Mouse (Mus musculus): ENCODE data around the gene Mrps27. TPM values are rescaled to one million over a fixed set of nuclear protein-coding genes. Genes with fewer than 3 reads are reported as not detected.

Mrps27 gene
- polyA plus RNA-seq, 1 experiment from 2014 or later, result 56.2 TPM

Other genes with a start within 250 kb of the Mrps27 start
- gene Zfp366, start 160.0 kb upstream of the Mrps27 start, polyA plus RNA-seq (2014; fragmentation: Nextera tagmentation; extraction: Ambion mirVana), result 0.93 and 1.2 TPM in 2 replicates
- 44.7 and 51.1 TPM in 2 replicates for gene Ptcd2, start 81 bp upstream of the Mrps27 start, polyA plus RNA-seq (2014; fragmentation: Nextera tagmentation; extraction: Ambion mirVana)
- 244 and 252 TPM in 2 replicates for gene Map1b, start 171.8 kb downstream of the Mrps27 start, polyA plus RNA-seq (2014; fragmentation: Nextera tagmentation; extraction: Ambion mirVana)

All from stomach, embryonic 14.5 days (tissue).